Mouse (Mus musculus) left cerebral cortex, postnatal 14 days (tissue): Measurements from ENCODE around the gene Gnptab. TPM values are rescaled to one million over a fixed set of nuclear protein-coding genes. Genes with fewer than 3 reads are reported as not detected.
"Not testable (repeated sequence)": the region's sequence is repeated elsewhere in the genome, so short reads cannot be mapped to it uniquely, and the experiment has no call there.

Source experiments
- DNase-seq, 2 experiments: peaks; one replicate each; pipeline ENCODE4 v3.0.0; 2021 to 2022; ENCODE audit warnings: low spot score in 2 of 2, mixed read lengths in 1 of 2
- intact Hi-C: fragments of 180-260 bp; cut with DNase I; formaldehyde crosslinking; loops from one replicate; pipeline ENCODE4 v1.15.1; 2025
- total RNA-seq, 2 experiments: library from RNA; stranded (reverse); gene quantifications; 2 replicates each; pipeline ENCODE4 v1.2.3; 2021

The Gnptab gene
- total RNA-seq, 2 experiments from 2014 or later: 81.4 to 93.4 TPM

DNA sequence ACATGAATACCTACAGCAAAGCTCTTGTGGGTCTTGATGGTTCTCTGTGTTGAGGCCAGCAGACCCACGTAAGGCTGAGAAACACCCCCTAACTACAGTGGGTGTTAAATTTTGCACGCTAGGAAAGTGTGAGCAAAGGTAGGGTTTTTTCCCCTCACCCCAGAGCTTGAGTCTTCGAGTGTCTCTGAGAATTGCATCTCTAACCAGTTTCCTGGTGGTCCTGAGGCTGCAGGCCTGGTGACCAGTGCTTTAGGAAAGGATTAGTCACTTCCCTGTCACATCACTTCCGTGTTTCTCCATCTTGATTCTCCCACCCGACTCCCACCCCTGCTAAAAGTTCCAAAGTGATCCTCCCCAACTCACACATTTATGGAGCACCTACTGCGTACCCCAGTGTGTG, 25.3 kb downstream of the Gnptab start:
- no peak for DNase-seq
- intact Hi-C loops: no loop called here

DNA sequence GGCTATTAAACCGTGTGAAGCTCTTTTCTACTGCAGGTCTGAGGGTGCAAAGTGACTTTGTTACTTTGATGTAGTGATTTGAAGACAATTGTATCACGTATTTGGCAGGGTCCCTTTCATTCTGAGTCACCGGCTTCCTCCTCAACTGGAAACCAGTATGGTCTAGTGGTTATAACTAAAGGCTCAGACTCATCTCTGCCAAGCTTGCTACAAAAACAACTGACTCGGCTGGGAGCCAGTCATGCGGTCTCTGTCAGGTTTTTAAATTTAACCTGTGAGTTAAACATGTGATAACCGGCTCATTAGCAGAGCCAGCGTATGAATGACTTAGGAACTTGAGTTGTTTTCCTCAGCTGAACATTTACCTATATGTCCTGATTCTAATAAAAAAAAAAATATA, 26.9 kb downstream of the Gnptab start:
- peak in 1 of 2 experiments; percentile 19 for DNase-seq
- intact Hi-C loops: no loop called here

DNA sequence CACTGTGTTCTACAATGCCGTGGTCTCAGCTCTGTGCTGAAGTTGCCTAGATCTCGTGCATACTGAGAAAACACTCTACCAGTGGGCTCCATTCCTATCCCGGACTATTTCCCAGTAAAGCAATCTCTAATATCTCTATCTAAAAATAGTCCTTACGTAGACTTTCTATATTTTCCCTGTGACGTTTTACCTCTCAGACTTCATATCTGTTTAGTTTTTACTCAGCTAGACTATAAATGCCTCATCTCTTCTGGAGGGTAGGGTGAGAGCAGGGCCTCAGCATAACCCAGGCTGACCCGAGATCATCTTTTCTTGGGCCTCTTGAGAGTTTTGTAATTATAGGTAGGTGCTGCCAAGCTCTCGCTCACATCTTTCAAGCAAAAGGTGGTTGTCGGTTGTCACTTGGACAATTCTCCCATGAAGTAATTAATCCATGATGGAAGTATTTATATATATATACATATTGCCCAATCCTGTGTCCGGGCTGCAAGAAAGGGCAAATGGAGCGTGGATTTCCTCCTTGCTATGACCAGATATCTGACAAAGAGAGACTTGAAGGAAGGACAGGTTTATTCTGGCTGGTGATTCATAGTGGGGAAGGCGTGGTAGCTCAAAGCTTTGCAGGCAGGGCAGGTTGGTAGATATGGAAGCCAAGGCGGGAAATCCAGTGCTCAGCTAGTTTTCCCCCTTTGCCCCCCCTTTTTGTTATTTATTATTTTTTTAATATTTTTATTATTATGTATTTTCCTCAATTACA, 29.1 kb downstream of the Gnptab start:
- intact Hi-C loops: no loop called here
- no peak for DNase-seq

DNA sequence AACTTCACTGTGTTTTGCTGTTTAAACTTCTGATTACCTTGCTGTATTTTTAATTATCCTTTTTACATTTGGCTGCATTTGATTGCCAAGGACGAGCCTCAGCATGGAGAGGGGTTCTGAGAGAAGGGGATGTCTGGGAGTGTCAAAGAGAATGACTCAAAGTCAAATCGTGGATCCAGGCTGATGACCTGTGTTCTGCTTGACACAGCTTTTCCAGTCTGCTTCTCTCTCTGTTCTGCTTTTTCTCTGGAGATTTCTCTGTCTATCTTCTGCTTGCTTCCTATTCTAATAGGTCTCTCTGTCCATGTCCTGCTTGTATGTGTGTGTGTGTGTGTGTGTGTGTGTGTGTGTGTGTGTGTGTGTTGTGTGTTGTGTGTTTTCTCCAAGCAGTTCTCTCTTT, 30.8 kb downstream of the Gnptab start:
- intact Hi-C loops: no loop called here
- DNase-seq: no peak

- intact Hi-C loops: no loop called here
- DNase-seq: no peak
Measured at GRCm38 (mm10) chr10:88412290-88412995, 33.5 kb downstream of the Gnptab start.

- no peak for DNase-seq
- intact Hi-C loops: no loop called here
Measured at GRCm38 (mm10) chr10:88417686-88418085, 38.8 kb downstream of the Gnptab start.

GRCm38 (mm10) chr10:88420141-88420541, 41.2 kb downstream of the Gnptab start:
- intact Hi-C loops: no loop called here
- no peak for DNase-seq

- no peak for DNase-seq
- intact Hi-C loops: no loop called here
Measured at GRCm38 (mm10) chr10:88420655-88421435, 41.9 kb downstream of the Gnptab start.

- peak; percentile 65 to 74 for DNase-seq
- intact Hi-C loops: loop anchor here (1.0 kb wide), 1 partner anchor 47 kb away; the partner anchor contains the start of genes Dram1 and Gnptab
Measured at GRCm38 (mm10) chr10:88426158-88426816, 47.4 kb downstream of the Gnptab start.

DNA sequence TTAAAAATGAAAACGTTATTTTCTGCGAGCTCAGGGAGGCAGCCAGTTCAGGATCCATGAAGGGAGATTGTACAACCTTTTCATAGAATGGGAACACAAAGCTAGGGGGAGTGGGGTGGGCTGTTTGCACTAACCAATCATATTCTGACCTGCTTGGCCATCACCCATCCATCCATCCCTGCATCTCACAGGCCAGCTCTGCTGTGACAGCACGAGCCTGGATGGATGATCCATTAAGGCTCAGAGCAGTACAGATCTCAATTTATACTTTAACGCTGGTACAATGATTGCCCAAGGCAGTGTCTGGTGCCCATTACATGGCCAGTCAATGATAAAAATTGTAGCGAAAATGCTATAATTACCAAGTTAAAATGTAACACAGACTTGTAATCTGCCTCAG, 48.0 kb downstream of the Gnptab start:
- no peak for DNase-seq
- intact Hi-C loops: loop anchor here (1.0 kb wide), 1 partner anchor 48 kb away; the partner anchor contains the start of genes Dram1 and Gnptab

GRCm38 (mm10) chr10:88427998-88428397, 49.1 kb downstream of the Gnptab start:
- intact Hi-C loops: no loop called here
- no peak for DNase-seq

- no peak for DNase-seq
- intact Hi-C loops: no loop called here
Measured at GRCm38 (mm10) chr10:88441224-88441623, 62.3 kb downstream of the Gnptab start.

DNA sequence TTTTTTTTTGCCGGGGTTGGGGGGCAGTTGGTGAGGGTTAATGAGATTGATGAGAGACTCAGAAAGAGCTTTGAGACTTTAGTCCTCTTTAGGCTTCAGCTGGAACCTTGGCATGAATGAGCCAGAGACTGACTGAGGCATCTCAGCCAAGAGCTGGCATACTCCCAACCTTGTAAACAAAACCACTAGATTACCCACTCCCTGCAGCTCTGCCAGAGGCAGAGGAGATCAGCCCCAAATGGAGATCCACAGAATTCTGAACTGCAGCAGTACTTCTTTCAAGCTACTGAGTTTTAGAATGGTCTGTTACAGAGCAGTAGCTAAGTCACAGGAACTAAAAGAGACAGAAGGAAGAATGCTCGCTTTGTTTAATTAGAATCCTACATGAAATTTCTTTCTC, 72.3 kb downstream of the Gnptab start:
- intact Hi-C loops: loop anchor here (10.0 kb wide), 1 partner anchor 214 kb away; no protein-coding TSS in a partner anchor
- DNase-seq: peak; percentile 55 to 58

DNA sequence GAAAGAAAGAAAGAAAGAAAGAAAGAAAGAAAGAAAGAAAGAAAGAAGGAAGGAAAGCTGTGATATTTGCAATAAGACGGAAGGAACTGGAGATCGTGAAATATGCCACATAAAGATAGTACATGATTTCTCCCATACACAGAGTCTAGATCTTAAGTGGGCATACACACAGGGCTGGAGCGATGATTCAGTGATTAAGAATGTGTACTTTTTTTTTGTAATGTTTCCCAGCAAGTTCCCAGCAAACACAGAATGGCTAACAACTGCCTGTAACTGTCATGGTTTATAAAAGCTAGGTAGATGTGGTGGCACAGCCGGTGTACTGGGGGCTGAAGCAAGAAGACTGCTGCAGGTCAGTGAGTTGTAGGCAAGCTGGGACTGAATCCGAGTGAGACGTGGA, 73.1 kb downstream of the Gnptab start:
- no peak for DNase-seq
- intact Hi-C loops: loop anchor here (10.0 kb wide), 1 partner anchor 213 kb away; no protein-coding TSS in a partner anchor

GRCm38 (mm10) chr10:88457816-88458215, 78.9 kb downstream of the Gnptab start:
- intact Hi-C loops: loop anchor here (10.0 kb wide), 1 partner anchor 207 kb away; no protein-coding TSS in a partner anchor
- no peak for DNase-seq

GRCm38 (mm10) chr10:88459502-88459992, 80.6 kb downstream of the Gnptab start, which contains the start of gene Sycp3:
TSS of gene Sycp3 (plus strand) at chr10:88459569.
- intact Hi-C loops: loop anchor here (10.0 kb wide), 1 partner anchor 205 kb away; no protein-coding TSS in a partner anchor
- DNase-seq: no peak

GRCm38 (mm10) chr10:88460122-88460820, 81.3 kb downstream of the Gnptab start:
- DNase-seq: no peak
- intact Hi-C loops: no loop called here

DNA sequence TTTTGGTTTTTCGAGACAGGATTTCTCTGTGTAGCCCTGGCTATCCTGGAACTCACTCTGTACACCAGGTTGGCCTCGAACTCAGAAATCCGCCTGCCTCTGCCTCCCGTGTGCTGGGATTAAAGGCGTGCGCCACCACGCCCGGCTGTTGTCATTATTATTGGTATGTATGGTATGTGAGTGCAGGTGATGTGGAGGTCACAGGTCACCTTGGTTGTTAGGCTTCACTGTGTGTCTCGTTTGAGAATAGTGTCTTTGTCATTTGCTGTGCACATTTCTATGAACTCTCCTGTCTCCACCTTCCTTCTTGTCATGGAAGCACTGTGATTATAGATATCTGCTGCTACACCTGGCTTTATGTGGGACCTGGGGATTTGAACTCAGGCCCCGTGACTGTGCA, 103.9 kb downstream of the Gnptab start:
- intact Hi-C loops, DNase-seq: not testable (repeated sequence)
